Mouse (Mus musculus) urinary bladder, adult 18-20 months (tissue): ENCODE measurements at regions not wholly inside any gene's neighbourhood (a gene's known extent, or its start where the extent isn't known, plus 50 kb on each side); places are given as distances from the start of the nearest gene placed in this dataset.

Source experiments
- DNase-seq, 2 experiments: peaks; one replicate each; pipeline ENCODE4 v3.0.0; 2022; ENCODE audit warnings: low spot score in 2 of 2, mixed read lengths in 2 of 2

GRCm38 (mm10) chr1:181299826-181300225 is 52.6 kb upstream of the Cnih3 start:
- no peak for DNase-seq

GRCm38 (mm10) chr1:181302151-181302550 is 50.3 kb upstream of the Cnih3 start:
- DNase-seq = no peak
